Mouse (Mus musculus): Measurements from ENCODE around the gene Lrrc29. TPM values are rescaled to one million over a fixed set of nuclear protein-coding genes. Genes with fewer than 3 reads are reported as not detected.
A peak's percentile ranks its signal among the peaks of the same experiment; 100 is the strongest.

The Lrrc29 gene
- 4.7 and 6.6 TPM in 2 replicates for total RNA-seq (2021)
- long read RNA-seq, experiment 1, transcript Lrrc29-203 (7 exons, 2,304 nt) = major isoform, 6 of 22 reads
- long read RNA-seq, experiment 1, partial matches to known transcripts = 4 of 22 reads
- long read RNA-seq, experiment 1, other reads (novel, unspliced or antisense) = 12 of 22 reads
- long read RNA-seq, experiment 2, partial matches to known transcripts = 4 of 9 reads
- long read RNA-seq, experiment 2, other reads (novel, unspliced or antisense) = 2 of 9 reads

DNA sequence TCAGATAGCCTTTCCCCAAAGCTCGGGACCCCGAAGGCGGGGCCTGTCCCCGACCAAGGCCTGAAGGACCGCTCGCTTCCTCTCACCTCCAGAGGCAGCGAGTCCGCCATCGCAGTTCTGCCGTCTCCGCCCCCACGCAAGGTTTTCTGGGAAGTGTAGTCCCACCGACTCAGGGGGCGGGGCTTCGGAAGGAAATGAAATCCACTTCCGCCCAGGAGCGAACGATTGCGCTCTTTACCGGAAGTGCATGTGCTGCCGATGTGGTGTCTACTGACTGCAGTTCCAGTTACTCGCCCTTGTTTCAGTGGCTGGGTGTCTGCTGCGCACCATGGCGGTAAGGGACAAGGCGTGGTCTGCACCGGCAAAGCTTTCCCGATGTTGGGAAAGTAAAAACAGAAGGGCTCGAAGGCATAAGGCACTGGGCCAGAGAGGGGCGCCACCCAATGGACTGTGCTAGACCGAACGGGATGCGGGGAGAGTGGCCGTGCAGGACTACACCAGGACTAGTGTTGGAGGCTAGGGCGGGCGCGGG, at the start of gene Lrrc29, which contains the start of gene Tmem208:
Gene Lrrc29, minus strand, starts transcription at position 138 of the 532 bp plus-strand sequence.
Gene Tmem208, plus strand, starts transcription at position 214 of the 532 bp plus-strand sequence.
- DNase-seq = peak; percentile 98

DNA sequence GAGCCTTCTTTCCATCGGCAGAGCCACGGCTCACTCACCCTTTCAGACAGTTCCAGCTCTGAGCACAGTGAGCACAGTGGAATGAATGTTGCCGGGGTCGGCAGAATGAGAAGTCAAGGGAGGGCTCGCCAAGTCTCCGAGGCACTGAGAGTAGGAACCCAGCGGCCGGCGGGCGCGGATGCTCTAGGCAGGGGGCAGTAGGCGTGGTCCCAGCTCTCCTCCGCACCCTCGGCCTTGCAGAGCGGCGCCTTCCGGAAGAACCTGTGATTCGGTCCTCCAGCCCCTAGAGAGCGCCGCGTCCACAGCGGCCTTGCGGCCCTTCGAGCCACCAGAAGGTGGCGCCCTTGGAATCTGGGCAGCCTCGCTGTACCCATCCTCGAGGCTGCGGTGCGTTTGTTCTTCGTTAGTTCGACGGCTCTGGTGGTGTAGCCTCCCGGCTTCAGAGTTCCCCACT, 48.5 kb upstream of the Lrrc29 start:
- DNase-seq = peak; percentile 65

DNA sequence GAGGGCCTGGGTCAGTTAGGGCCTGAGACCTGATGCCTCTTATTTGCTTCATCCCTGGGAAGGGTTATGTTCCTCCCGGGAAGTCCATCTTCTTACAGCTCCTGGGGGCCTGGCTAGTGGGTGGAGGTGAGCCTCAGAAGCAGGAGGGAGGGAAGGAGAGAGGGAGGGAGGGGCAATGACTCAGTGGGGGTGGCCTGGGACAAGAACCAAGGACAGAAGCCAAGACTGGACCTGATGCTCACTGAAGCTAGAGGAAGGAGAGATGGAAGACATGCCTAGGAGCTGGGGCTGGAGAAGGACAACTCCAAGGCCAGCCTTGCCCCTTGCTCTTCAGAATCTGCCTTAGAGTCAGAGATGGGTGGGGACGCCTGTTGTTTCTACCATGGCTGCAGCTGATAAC, 47.0 kb upstream of the Lrrc29 start, which contains the start of gene Plekhg4:
Gene Plekhg4, plus strand, starts transcription at position 243 of the 400 bp plus-strand sequence.
- DNase-seq = peak; percentile 67

DNA sequence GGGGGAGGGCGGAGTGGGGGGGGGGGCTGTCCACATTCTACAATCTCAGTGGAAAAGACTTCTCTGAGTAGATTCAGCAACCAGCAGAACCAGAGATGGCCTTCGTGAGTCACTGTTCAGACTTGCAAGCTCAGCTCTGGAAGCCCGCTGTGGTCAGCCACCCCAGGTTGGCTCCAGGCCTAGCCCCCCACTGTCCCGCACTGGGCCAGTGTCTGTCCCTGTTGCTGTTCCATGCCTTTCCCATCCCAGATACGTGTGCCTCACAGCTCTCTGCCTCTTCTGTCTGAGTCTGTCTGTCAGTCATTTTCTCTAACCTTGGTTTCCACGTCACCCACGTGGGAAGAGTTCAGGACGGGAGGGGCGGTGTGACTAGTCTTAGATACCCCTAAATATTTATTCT, 46.4 kb upstream of the Lrrc29 start:
- DNase-seq = peak; percentile 53

DNA sequence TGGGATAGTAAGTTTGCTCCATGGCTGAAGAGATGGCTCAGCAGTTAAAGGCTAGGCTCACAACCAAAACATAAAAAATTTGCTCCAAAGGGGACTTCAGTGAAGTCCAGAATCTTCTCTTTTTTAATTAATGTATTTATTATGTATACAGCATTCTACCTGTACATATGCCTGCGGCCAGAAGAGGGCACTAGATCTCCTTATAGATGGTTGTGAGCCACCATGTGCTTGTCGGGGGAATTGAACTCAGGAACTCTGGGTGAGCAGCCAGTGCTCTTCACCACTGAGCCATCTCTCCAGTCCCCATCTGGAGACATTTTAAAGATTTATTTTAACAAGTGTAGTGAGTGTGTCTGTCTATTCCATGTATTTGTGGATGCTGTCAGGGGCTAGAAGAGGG, 41.0 kb upstream of the Lrrc29 start:
- DNase-seq = peak; percentile 45

DNA sequence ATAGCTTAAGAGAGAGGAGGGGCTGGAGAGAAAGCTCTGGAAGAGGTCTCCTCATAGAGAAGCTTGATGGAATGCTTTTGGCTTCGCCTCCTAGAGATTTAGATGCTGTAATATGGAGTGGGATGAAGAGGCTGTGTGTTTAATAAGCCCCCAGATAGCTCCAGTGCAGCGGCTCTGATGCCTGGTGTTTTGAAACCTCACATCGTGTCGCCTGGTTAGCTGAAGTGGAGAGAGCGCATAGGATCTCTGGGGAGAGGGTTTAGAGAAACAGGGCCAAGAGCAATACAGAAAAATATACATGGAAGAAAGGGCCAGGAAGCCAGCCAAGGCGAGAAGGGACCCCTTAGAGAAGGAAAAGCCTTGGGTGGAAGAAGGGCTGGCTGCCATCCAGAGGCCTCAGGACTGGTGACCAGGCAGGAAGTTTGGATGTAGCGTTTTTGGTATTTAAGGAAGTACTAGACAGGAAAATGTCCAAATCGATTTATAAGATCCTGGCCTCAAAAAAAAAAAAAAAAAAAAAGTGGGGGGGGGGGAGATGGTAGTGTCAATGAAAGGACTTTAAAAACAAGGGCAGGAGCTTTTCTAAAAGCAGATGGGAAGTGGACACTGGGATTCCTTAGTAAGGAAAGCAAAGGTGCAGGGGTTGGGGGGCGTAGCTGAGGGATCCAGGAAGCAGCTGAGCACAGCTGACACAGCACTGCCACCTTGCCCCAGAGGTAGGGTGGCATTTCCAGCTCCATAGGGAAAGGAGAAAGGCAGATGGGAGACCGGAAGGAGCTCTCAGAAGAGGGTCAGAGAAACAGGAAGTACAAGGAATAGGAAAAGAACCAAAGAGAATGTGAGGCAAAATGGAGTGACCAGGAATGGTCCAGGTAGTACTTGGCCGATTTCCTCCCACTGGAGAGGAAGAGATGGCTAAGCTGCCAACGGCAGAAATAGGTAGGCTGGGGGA, 35.9 kb upstream of the Lrrc29 start:
- peak; percentile 41 for DNase-seq

DNA sequence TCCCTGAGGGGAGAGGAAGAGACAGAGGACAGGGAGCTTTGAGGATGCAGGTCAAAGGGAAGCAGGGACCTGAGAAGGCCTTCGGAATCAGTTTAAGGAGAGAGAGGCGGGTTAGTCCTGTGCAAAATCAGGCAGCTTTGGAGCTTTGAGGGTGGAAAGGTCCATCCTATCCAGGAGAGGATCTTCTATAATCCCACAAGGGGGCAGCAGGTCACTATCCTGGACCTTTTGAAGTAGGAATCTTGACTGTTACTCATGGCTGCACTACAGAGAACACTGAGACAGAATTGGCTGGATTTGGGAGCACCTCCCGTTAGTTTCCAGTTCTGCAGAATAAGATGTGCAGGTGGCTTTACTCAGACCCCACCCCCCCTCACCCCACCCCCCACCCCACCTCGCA, 33.6 kb upstream of the Lrrc29 start:
- DNase-seq = peak; percentile 56

DNA sequence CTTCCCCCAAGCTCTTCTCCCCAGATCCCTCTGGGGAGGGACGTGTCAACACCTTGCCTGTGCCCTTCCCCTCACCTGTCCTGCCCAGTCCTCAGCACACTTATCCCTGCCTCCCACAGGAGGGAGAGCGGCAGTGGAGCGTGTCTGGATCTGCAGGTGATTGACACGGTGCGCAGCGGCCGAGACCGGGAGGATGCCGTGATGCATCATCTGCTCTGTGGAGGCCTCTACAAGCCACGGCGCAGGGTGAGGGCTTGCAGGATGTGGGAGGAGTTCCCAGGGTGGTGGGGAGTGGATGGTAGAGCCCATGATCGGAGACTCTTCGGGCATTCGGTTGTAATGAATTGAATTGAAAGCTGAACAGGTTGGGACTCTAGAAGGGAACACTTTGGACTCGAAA, 33.1 kb upstream of the Lrrc29 start:
- DNase-seq = no peak

DNA sequence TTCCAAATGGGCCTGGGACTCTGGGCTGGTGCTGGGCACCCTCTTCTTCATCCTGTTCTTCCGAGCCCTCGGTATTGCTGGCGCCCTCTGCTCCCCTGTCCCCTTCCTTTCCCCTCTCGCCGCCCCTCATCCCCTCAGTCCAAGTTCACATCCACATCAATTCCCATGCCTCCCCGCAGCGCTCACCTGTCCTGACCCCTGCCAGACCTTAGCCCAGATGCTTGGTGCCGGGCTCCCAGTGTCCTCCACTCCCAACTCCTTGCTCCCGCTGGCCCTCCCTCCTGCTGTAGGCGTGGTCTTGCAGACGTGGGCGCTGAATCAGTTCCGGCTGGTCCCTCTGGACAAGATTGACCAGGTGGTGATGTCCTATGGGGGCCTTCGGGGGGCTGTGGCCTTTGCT, 30.6 kb upstream of the Lrrc29 start:
- no peak for DNase-seq

DNA sequence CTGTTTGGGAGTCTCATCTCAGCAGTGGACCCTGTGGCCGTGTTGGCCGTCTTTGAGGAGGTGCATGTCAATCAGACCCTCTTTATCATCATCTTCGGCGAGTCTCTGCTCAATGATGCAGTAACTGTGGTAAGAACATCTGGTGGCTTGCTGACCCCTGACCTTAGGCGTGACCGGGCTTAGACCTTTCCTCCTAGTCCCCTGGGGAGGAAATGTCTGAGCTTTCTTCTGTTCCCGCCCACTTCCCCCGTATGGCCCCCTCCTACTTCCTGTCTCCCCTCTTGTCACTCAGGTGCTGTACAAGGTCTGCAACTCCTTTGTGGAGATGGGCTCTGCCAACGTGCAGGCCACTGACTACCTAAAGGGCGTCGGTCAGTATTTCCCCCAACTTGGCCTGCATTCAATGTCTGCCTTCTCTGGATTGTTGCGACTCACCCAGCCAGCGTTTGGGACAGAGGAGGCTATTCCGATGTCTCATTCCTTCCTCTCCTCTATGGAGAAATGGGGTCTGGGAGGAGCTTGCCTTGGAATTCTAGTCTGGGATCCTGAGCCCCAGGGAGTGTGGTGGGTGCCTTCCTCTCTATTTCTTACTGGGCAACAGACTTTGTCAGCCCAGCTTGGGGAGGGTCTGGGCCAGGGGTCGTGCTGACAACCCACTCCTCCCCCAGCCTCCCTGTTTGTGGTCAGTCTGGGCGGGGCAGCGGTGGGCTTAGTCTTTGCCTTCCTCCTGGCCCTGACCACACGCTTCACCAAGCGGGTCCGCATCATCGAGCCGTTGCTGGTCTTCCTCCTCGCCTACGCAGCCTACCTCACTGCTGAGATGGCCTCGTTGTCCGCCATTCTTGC, 29.3 kb upstream of the Lrrc29 start:
- DNase-seq = peak; percentile 45

DNA sequence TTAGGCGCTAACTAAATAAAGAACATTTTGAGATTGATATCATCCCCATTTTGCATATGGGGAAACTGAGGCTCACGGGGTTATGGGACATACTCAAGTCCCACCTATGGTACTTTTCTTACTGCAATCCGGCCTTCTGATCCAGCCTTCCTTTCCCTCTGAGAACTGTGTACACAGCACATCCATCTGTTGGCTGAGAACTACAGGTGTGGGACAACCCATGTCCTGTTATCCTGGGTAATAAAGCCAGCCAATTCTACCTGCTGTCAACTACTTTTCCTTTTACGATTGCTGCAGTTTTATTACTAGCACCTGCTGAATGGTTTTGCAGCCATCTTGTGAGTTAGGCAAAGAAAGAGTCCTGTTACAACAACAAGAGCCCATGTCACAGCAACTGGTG, 28.5 kb upstream of the Lrrc29 start:
- no peak for DNase-seq

DNA sequence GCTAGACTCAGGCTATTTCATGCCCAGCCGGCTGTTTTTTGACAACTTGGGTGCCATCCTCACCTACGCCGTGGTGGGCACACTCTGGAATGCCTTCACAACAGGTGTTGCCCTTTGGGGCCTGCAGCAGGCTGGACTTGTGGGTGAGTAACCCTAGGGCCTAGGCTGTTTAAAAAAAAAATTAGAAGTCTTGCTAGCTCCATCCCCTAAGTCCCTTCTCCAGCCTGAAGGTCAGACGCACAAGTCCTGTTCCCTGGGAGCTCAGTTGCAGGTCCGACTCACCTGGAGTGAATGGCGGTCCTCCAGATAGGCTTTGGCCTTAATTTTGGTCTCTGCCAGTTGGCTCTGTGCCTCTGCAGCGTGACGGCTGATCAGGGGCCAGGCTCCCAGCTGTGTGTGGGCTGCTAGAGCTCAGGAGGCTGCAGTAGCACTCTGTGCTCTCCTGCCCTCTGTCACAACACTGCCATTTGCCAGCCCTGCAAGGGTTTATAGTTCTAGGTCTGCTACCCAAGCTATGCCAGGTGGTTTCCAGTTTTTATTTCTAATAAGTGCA, 27.6 kb upstream of the Lrrc29 start:
- no peak for DNase-seq

DNA sequence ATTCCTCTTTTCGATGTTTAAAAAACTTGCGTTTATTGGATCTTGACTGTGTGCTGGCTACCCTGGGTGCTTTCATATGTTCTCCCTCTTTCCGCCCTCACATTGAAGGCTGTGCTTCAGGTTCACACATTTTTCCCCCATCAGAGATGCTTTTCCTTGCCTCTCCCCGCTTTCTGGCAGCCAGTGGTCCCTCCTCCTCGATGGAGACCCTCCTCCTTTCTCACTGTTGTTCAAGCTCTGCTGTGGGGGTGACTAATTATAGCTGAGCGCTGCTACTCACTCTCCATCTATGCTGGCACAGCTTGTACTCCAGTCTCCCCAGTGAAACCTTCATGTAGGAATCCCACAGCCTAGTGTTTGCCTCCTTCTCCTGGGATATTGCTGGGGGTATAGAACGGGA, 24.1 kb upstream of the Lrrc29 start:
- no peak for DNase-seq

DNA sequence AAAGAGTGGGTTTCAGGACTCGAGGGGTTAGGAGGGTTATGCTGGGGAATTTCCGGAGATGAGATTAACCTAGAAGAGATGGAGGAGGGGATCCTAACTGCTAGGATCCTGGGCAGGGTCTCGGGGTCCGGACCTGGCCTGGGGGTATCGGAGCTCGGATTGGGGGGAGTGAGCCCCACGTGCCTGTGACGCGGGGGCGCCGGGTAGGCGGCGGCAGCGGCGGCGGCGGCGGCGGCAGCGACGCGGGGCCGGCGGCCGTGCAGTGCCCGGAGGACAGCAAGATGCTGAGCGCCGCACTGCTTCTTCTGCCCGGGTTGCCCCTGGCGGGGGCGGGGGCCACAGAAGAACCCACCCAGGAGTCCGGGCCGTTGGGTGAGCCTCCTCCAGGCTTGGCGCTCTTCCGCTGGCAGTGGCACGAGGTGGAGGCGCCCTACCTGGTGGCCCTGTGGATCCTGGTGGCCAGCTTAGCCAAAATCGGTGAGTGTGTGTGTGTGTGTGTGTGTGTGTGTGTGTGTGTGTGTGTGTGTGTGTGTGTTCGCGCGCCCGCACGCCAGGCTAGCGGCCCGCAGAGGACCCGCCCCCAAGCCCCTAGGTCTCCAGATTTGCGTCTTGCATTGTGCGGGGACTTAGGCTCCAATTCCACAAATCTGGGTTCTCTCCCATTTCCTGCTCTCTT, 23.2 kb upstream of the Lrrc29 start:
- peak; percentile 48 for DNase-seq

DNA sequence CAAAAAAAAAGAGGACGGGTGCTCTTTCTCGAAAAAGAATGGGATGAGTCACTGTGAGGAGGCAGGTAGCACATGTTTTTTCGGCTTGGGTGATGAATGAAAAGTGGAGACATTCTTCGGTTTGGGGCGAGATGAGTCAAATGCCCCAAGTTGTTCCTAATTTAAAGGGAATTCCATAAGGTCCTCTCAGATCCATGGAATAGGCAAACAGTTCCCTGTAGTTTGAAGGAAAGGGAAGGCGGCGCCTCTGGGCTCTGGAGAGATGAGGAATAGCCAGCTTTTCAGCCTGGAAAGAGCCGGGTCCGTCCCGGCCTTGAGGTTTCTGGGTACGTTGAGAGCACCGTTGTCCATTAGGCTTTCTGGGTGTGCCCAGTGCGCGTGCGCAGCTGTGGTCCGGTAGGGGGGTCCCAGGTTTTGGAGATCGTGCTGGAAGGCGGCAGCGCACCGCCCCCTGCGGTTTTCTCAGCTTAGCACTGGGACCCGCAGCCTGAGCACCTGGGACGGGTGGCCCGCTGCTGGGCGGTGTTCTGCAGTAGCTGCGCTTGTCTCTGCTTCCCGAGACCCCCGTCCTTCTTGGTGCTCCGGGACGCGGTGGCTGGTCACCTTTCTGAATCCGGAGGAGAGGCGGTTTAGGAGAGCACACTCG, 22.5 kb upstream of the Lrrc29 start, which contains the start of gene Slc9a5:
Gene Slc9a5, plus strand, starts transcription at position 394 of the 646 bp plus-strand sequence.
- DNase-seq = peak; percentile 66

DNA sequence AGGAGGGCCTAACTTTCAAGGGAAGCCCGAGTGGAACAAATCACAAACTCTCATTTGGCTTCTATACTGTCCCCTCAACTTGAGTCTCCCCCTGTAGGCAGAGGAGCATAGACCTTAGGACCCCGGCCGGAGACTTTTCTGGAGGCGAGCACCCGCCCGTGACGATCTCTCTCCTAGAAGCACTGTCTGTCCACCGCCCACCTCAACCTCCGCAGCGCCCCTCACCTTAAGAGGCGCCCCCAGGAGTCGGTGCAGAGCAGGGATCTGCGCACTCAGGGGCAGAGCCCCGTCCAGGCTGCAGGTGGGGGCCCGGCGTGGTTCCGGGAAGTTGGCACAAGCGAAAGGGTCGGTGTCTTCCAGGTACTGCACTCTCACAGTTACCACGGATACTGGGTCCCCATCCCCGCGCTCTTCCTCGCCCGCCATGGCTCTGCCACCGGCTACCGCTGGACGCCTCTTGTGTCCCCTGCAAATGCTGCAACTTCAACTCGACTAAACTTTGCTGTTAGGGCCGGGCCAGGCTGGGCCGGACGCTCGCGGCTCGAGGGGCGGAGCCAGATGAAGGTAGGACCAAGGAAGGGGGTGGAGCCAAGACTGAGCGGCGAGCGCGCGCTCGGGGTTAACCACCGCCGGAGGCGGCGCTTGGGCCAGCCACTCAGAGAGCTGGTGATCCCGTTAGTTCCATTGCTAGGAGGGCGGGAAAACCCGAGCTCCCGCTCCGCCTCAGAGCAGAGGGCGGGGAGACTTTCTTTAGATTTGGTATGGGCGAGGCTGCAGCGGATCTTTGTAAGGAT, 21.5 kb upstream of the Lrrc29 start, which contains the start of gene Fhod1:
Gene Fhod1, minus strand, starts transcription at position 526 of the 794 bp plus-strand sequence.
- peak; percentile 96 for DNase-seq

DNA sequence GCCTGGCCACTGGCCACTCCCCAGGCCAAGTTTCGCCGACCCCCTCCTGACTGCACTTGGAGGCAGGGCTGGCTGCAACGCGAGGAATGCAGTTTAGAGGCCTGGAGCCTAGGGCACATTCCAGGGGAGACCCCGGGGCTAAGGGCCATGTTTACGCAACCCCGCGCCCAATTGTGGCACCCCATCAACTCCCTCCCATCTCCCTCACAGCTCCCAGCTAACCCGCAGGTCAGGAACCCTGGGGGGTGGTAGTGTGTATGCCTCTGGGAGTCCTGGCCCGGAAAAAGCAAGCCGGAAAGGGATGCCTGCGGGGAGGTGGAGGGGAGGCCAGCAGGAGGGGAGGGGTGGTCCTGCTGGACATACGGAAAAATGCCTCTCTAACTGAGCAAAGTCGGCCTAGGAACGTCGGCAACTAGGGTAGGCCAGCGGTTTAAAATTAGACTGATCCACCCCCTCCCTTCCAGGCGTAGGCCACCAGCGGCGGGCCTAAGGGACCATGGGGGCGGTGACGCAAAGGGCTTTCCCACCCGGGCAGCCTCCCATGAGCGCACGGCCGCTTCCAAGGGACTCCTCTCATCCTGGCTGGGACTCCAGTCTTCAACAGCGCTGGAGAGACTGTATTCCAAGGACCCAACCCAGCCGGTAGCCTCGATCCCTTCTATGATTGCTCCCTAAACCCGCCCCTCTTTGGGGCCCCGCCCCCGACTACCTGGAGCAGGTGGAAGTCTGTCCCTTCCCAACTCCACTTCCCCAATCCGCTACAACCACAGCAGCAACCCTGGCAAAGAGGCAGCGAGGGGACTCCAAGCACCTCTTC, 20.7 kb upstream of the Lrrc29 start:
- peak; percentile 73 for DNase-seq
